In the genomic region with DNA sequence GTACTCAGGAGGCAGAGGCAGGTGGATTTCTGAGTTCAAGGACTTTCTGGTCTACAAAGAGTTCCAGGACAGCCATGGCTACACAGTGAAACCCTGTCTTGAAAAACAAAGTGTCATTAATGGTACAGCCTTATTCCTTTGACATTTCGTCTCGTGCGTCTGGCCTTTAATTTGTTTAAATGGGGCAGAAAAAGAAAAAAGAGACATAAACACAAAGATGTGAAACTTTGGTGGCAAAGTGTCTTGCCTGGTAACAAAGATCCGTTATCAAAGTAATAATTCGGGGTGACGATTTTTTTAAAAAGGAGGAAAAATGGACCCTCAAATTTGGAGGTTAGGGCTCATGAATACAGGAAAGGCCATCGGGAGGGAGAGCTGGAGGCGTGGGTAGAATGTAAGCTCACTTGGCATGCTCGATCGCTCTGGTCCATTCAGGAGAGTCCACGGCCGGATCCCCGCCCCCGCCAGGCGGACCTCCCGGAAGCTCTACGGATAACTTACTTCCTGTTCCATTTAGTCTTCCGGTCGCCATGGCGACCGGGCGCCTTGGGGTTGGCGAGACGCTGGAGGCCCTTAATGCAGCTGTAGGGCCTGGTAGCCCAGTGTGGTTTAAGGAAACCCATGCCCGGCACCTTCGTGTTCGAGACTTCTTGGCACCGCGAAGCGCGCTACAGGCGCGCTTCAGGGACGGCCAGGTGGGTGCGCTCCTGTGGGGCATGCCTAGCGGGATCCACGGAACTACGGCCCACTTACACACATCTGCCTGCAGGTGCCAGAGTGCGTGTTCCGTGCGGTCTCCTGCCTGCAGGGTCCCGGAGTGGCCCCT, we compare ENCODE assay signal across 8 mouse cellular contexts. TPM values are rescaled to one million over a fixed set of nuclear protein-coding genes. Genes with fewer than 3 reads are reported as not detected.
DNase-seq lines count a peak whose midpoint lies in the region; ATAC-seq and TF ChIP-seq lines count a peak whose summit lies in the region.

Gene Dalrd3, plus strand, starts transcription at position 506 of the 826 bp plus-strand sequence.

- intact Hi-C loops in heart, adult 2 months (cut with DNase I), result no loop called here

- H3K27me3 ChIP-seq in embryonic facial prominence, embryonic 14.5 days (replicated peaks; ENCODE audit: control insufficient read depth, insufficient read depth, low read length), result no peaks in the 10 kb centered on the region
- no peaks in the 10 kb centered on the region for H3K27me3 ChIP-seq in heart, adult 2 months (ENCODE audit: control insufficient read depth, insufficient read depth, low read length)

- H3K4me2 ChIP-seq in embryonic facial prominence, embryonic 14.5 days (ENCODE audit: low read depth, low read length), result peak within 1 kb of the TSS; percentile 99

- peak within 1 kb of the TSS; percentile 70 for H3K27ac ChIP-seq in embryonic facial prominence, embryonic 14.5 days (replicated peaks; ENCODE audit: low read depth, low read length)
- H3K27ac ChIP-seq in heart, adult 2 months, result peak within 1 kb of the TSS; percentile 41; the same call in 1 of the 2 replicates

- peaks cover 23% of the 10 kb centered on the region for H3K4me1 ChIP-seq in embryonic facial prominence, embryonic 14.5 days (ENCODE audit: control insufficient read depth, insufficient read depth, low read length)
- peaks cover 7% of the 10 kb centered on the region for H3K4me1 ChIP-seq in heart, adult 2 months (ENCODE audit: control insufficient read depth, insufficient read depth, low read length)

- TF ChIP-seq CTCF in heart, adult 2 months (IDR thresholded peaks at IDR 0.05), result no peak

- 8% methylated on average over 36 of the region's 42 CpGs for WGBS in embryonic facial prominence, embryonic 14.5 days
- 5% methylated on average over 42 of the region's 42 CpGs for WGBS in heart, adult 2 months

- H3K9ac ChIP-seq in embryonic facial prominence, embryonic 14.5 days (ENCODE audit: low read depth, low read length), result peak within 1 kb of the TSS; percentile 85
- peak within 1 kb of the TSS; percentile 55 for H3K9ac ChIP-seq in heart, adult 2 months (ENCODE audit: low read depth, low read length)

- H3K9me3 ChIP-seq in embryonic facial prominence, embryonic 14.5 days (ENCODE audit: control insufficient read depth, low read length), result no peaks in the 10 kb centered on the region

- TF ChIP-seq POLR2A in heart, adult 2 months (IDR thresholded peaks at IDR 0.05; ENCODE audit: insufficient read depth, low read depth, low read length), result peak; percentile 56

- peak; percentile 98 for DNase-seq in 416B (ENCODE audit: low read depth)
- DNase-seq in adrenal gland, postnatal 4 days (ENCODE audit: low spot score in 2 of 2), result peak; percentile 76 to 80
- peak; percentile 98 for DNase-seq in embryonic facial prominence, embryonic 14.5 days (ENCODE audit: low spot score)
- DNase-seq in heart, adult 2 months, result peak; percentile 84 to 92
- DNase-seq in kidney, adult 8-10 months, result peak; percentile 95 to 96
- peak; percentile 94 for DNase-seq in liver
- peak; percentile 87 to 90 for DNase-seq in spleen, postnatal 4 days (ENCODE audit: low spot score in 2 of 2)

- peak within 1 kb of the TSS; percentile 77 for H3K4me3 ChIP-seq in embryonic facial prominence, embryonic 14.5 days (ENCODE audit: low read depth, low read length)
- H3K4me3 ChIP-seq in heart, adult 2 months, result peak within 1 kb of the TSS; percentile 67

- H3K79me2 ChIP-seq in heart, adult 2 months (replicated peaks; ENCODE audit: control insufficient read depth, insufficient read depth, low read length), result no peaks in the 10 kb centered on the region; the same call in 1 of the 2 replicates

- peak; percentile 61 for ATAC-seq in embryonic facial prominence, embryonic 14.5 days (ENCODE audit: low read depth)
- peak; percentile 46 for ATAC-seq in monocyte, adult 5-6 weeks (replicated peaks; ENCODE audit: insufficient number of reproducible peaks, low FRiP score, low TSS enrichment, poor library complexity, severe bottlenecking)

- peaks cover 54% of the 10 kb centered on the region for H3K36me3 ChIP-seq in embryonic facial prominence, embryonic 14.5 days (ENCODE audit: control insufficient read depth, insufficient read depth, low read length)
- no peaks in the 10 kb centered on the region for H3K36me3 ChIP-seq in heart, adult 2 months (ENCODE audit: control insufficient read depth, insufficient read depth, low read length)

- 0 out of 2 replicates have a peak, but pooled peaks have one; percentile 34 for TF ChIP-seq EP300 in heart, adult 2 months (IDR thresholded peaks at IDR 0.05; ENCODE audit: insufficient read depth, low read depth, low read length)

RNA-seq across cellular contexts. Expression of gene Dalrd3, which starts in this region (rescaled TPM):
- 10 to 100 TPM; 60.3 to 74.2 TPM for total RNA-seq in adrenal gland, postnatal 4 days (2021)
- 116 and 120 TPM in 2 replicates for polyA plus RNA-seq in embryonic facial prominence, embryonic 14.5 days (2014; fragmentation: Nextera tagmentation; extraction: Ambion mirVana)
- total RNA-seq in heart, adult 2 months (2021), result 10 to 100 TPM; 22.8 to 25.6 TPM
- 79.2 and 81.5 TPM in 2 replicates for polyA plus RNA-seq in heart, adult 2 months (2012; rRNA removed)
- total RNA-seq in monocyte, adult 5-6 weeks (2017), result 30.3 to 61.1 TPM (median 44.8 TPM) in 3 replicates

Comparison
In these comparisons a context has a peak if more than half of its experiments do, and no peak if none do; other contexts are left out.
1. Peak in every context shown above with its lines: DNase-seq, ATAC-seq, H3K4me3 ChIP-seq and H3K27ac ChIP-seq.